Mouse (Mus musculus): ENCODE data around the gene Nup107. TPM values are rescaled to one million over a fixed set of nuclear protein-coding genes. Genes with fewer than 3 reads are reported as not detected.
"Not testable (repeated sequence)": the region's sequence is repeated elsewhere in the genome, so short reads cannot be mapped to it uniquely, and the experiment has no call there.

Gene Nup107
- polyA plus RNA-seq, 1 experiment from 2014 or later, result 49.8 TPM

- 85% methylated on average over 3 of the region's 3 CpGs for WGBS
- Histone ChIP-seq H3K4me2 (ENCODE audit: low read depth, low read length) (no peak overlapping the region), H3K36me3 (ENCODE audit: control insufficient read depth, insufficient read depth, low read length) (no peaks in the 10 kb centered on the region), H3K27me3 (ENCODE audit: control insufficient read depth, insufficient read depth, low read length) (no peaks in the 10 kb centered on the region), H3K9me3 (replicated peaks; ENCODE audit: control insufficient read depth, low read length) (no peaks in the 10 kb centered on the region), H3K27ac (ENCODE audit: low read length) (no peak overlapping the region), H3K4me1 (ENCODE audit: control insufficient read depth, insufficient read depth, low read length) (peaks cover 3% of the 10 kb centered on the region; the same call in 1 of the 2 replicates), H3K4me3 (replicated peaks; ENCODE audit: low read length) (no peak overlapping the region), H3K9ac (ENCODE audit: low read length) (no peak overlapping the region)
- ATAC-seq (ENCODE audit: insufficient read depth, low FRiP score), result no peak
Measured at GRCm38 (mm10) chr10:117716686-117717085, 75.8 kb downstream of the Nup107 start.

- ATAC-seq (ENCODE audit: insufficient read depth, low FRiP score); H3K4me2 ChIP-seq (ENCODE audit: low read depth, low read length); H3K9me3 ChIP-seq (replicated peaks; ENCODE audit: control insufficient read depth, low read length); H3K27ac ChIP-seq (ENCODE audit: low read length); H3K9ac ChIP-seq (ENCODE audit: low read length); H3K4me1 ChIP-seq (ENCODE audit: control insufficient read depth, insufficient read depth, low read length); H3K27me3 ChIP-seq (ENCODE audit: control insufficient read depth, insufficient read depth, low read length); H3K36me3 ChIP-seq (ENCODE audit: control insufficient read depth, insufficient read depth, low read length); H3K4me3 ChIP-seq (replicated peaks; ENCODE audit: low read length): not testable (repeated sequence)
- WGBS, result 85% methylated on average over 1 of the region's 1 CpGs
Measured at GRCm38 (mm10) chr10:117715654-117716053, 76.9 kb downstream of the Nup107 start.

- no peak for ATAC-seq (ENCODE audit: insufficient read depth, low FRiP score)
- H3K27me3 ChIP-seq (ENCODE audit: control insufficient read depth, insufficient read depth, low read length), result no peaks in the 10 kb centered on the region
- no peak overlapping the region for H3K4me2 ChIP-seq (ENCODE audit: low read depth, low read length)
- H3K4me1 ChIP-seq (ENCODE audit: control insufficient read depth, insufficient read depth, low read length), result peaks cover 3% of the 10 kb centered on the region; the same call in 1 of the 2 replicates
- no peak overlapping the region for H3K4me3 ChIP-seq (replicated peaks; ENCODE audit: low read length)
- no peaks in the 10 kb centered on the region for H3K36me3 ChIP-seq (ENCODE audit: control insufficient read depth, insufficient read depth, low read length)
- WGBS, result 73% methylated on average over 4 of the region's 4 CpGs
- H3K9me3 ChIP-seq (replicated peaks; ENCODE audit: control insufficient read depth, low read length), result no peaks in the 10 kb centered on the region
- no peak overlapping the region for H3K9ac ChIP-seq (ENCODE audit: low read length)
- no peak overlapping the region for H3K27ac ChIP-seq (ENCODE audit: low read length)
Measured at GRCm38 (mm10) chr10:117714928-117715500, 77.5 kb downstream of the Nup107 start.

- ATAC-seq (ENCODE audit: insufficient read depth, low FRiP score), result no peak
- Histone ChIP-seq H3K27ac (ENCODE audit: low read length) (no peak overlapping the region), H3K9ac (ENCODE audit: low read length) (no peak overlapping the region), H3K4me3 (replicated peaks; ENCODE audit: low read length) (no peak overlapping the region), H3K27me3 (ENCODE audit: control insufficient read depth, insufficient read depth, low read length) (no peaks in the 10 kb centered on the region), H3K36me3 (ENCODE audit: control insufficient read depth, insufficient read depth, low read length) (no peaks in the 10 kb centered on the region), H3K4me1 (ENCODE audit: control insufficient read depth, insufficient read depth, low read length) (peaks cover 5% of the 10 kb centered on the region), H3K9me3 (replicated peaks; ENCODE audit: control insufficient read depth, low read length) (no peaks in the 10 kb centered on the region), H3K4me2 (ENCODE audit: low read depth, low read length) (no peak overlapping the region)
- 81% methylated on average over 3 of the region's 3 CpGs for WGBS
Measured at GRCm38 (mm10) chr10:117714048-117714545, 78.4 kb downstream of the Nup107 start.

GRCm38 (mm10) chr10:117713466-117713865 lies 79.0 kb downstream of the Nup107 start:
- no peak overlapping the region for H3K9ac ChIP-seq (ENCODE audit: low read length)
- ATAC-seq (ENCODE audit: insufficient read depth, low FRiP score), result no peak
- H3K27me3 ChIP-seq (ENCODE audit: control insufficient read depth, insufficient read depth, low read length), result no peaks in the 10 kb centered on the region
- no peaks in the 10 kb centered on the region for H3K9me3 ChIP-seq (replicated peaks; ENCODE audit: control insufficient read depth, low read length)
- H3K36me3 ChIP-seq (ENCODE audit: control insufficient read depth, insufficient read depth, low read length), result no peaks in the 10 kb centered on the region
- no peak overlapping the region for H3K27ac ChIP-seq (ENCODE audit: low read length)
- no peak overlapping the region for H3K4me2 ChIP-seq (ENCODE audit: low read depth, low read length)
- peaks cover 10% of the 10 kb centered on the region for H3K4me1 ChIP-seq (ENCODE audit: control insufficient read depth, insufficient read depth, low read length)
- 94% methylated on average over 8 of the region's 8 CpGs for WGBS
- no peak overlapping the region for H3K4me3 ChIP-seq (replicated peaks; ENCODE audit: low read length)

- no peak for ATAC-seq (ENCODE audit: insufficient read depth, low FRiP score)
- H3K4me2 ChIP-seq (ENCODE audit: low read depth, low read length), result no peak overlapping the region
- no peak overlapping the region for H3K9ac ChIP-seq (ENCODE audit: low read length)
- WGBS, result 94% methylated on average over 9 of the region's 9 CpGs
- H3K9me3 ChIP-seq (replicated peaks; ENCODE audit: control insufficient read depth, low read length), result no peaks in the 10 kb centered on the region
- no peaks in the 10 kb centered on the region for H3K27me3 ChIP-seq (ENCODE audit: control insufficient read depth, insufficient read depth, low read length)
- no peak overlapping the region for H3K27ac ChIP-seq (ENCODE audit: low read length)
- no peak overlapping the region for H3K4me3 ChIP-seq (replicated peaks; ENCODE audit: low read length)
- H3K4me1 ChIP-seq (ENCODE audit: control insufficient read depth, insufficient read depth, low read length), result peaks cover 10% of the 10 kb centered on the region
- H3K36me3 ChIP-seq (ENCODE audit: control insufficient read depth, insufficient read depth, low read length), result no peaks in the 10 kb centered on the region
Measured at GRCm38 (mm10) chr10:117712871-117713270, 79.6 kb downstream of the Nup107 start.

GRCm38 (mm10) chr10:117712191-117712754 lies 80.2 kb downstream of the Nup107 start:
- Histone ChIP-seq H3K27ac (ENCODE audit: low read length) (no peak overlapping the region), H3K9ac (ENCODE audit: low read length) (no peak overlapping the region), H3K36me3 (ENCODE audit: control insufficient read depth, insufficient read depth, low read length) (no peaks in the 10 kb centered on the region), H3K9me3 (replicated peaks; ENCODE audit: control insufficient read depth, low read length) (no peaks in the 10 kb centered on the region), H3K4me1 (ENCODE audit: control insufficient read depth, insufficient read depth, low read length) (peaks cover 7% of the 10 kb centered on the region), H3K4me3 (replicated peaks; ENCODE audit: low read length) (no peak overlapping the region), H3K27me3 (ENCODE audit: control insufficient read depth, insufficient read depth, low read length) (no peaks in the 10 kb centered on the region), H3K4me2 (ENCODE audit: low read depth, low read length) (no peak overlapping the region)
- WGBS, result 86% methylated on average over 9 of the region's 9 CpGs
- no peak for ATAC-seq (ENCODE audit: insufficient read depth, low FRiP score)

- no peak for ATAC-seq (ENCODE audit: insufficient read depth, low FRiP score)
- Histone ChIP-seq H3K4me2 (ENCODE audit: low read depth, low read length) (peak overlapping the region; percentile 65), H3K27ac (ENCODE audit: low read length) (peak overlapping the region; percentile 54; the same call in 1 of the 2 replicates), H3K27me3 (ENCODE audit: control insufficient read depth, insufficient read depth, low read length) (no peaks in the 10 kb centered on the region), H3K9ac (ENCODE audit: low read length) (peak overlapping the region; percentile 69), H3K4me1 (ENCODE audit: control insufficient read depth, insufficient read depth, low read length) (peaks cover 14% of the 10 kb centered on the region), H3K4me3 (replicated peaks; ENCODE audit: low read length) (peak overlapping the region; percentile 87), H3K9me3 (replicated peaks; ENCODE audit: control insufficient read depth, low read length) (no peaks in the 10 kb centered on the region), H3K36me3 (ENCODE audit: control insufficient read depth, insufficient read depth, low read length) (0 out of 2 replicates have a peak, but pooled peaks cover 4% of the 10 kb centered on the region)
- 59% methylated on average over 5 of the region's 5 CpGs for WGBS
Measured at GRCm38 (mm10) chr10:117711408-117711807, 81.1 kb downstream of the Nup107 start.

- Histone ChIP-seq H3K4me2 (ENCODE audit: low read depth, low read length) (peak within 1 kb of the TSS; percentile 70), H3K4me1 (ENCODE audit: control insufficient read depth, insufficient read depth, low read length) (peaks cover 14% of the 10 kb centered on the region), H3K36me3 (ENCODE audit: control insufficient read depth, insufficient read depth, low read length) (0 out of 2 replicates have a peak, but pooled peaks cover 4% of the 10 kb centered on the region), H3K27me3 (ENCODE audit: control insufficient read depth, insufficient read depth, low read length) (no peaks in the 10 kb centered on the region), H3K4me3 (replicated peaks; ENCODE audit: low read length) (peak within 1 kb of the TSS; percentile 87), H3K9ac (ENCODE audit: low read length) (peak within 1 kb of the TSS; percentile 100), H3K9me3 (replicated peaks; ENCODE audit: control insufficient read depth, low read length) (no peaks in the 10 kb centered on the region), H3K27ac (ENCODE audit: low read length) (peak within 1 kb of the TSS; percentile 99)
- WGBS, result under 1% methylated on average over 51 of the region's 52 CpGs
- ATAC-seq (ENCODE audit: insufficient read depth, low FRiP score), result peak; percentile 89
Measured at GRCm38 (mm10) chr10:117710604-117711141, 81.8 kb downstream of the Nup107 start, which contains the start of gene Mdm2. Gene Mdm2, minus strand, starts transcription at chr10:117710758.
